Mouse (Mus musculus) spleen, postnatal 36 days (tissue): ENCODE measurements around the gene Nfix.
"Not testable (repeated sequence)": the region's sequence is repeated elsewhere in the genome, so short reads cannot be mapped to it uniquely, and the experiment has no call there.

ENCODE experiments used
- DNase-seq, 2 experiments: peaks; one replicate each; pipeline ENCODE4 v3.0.0; 2022; ENCODE audit warnings: low spot score in 2 of 2, mixed read lengths in 1 of 2

Nfix gene

DNA sequence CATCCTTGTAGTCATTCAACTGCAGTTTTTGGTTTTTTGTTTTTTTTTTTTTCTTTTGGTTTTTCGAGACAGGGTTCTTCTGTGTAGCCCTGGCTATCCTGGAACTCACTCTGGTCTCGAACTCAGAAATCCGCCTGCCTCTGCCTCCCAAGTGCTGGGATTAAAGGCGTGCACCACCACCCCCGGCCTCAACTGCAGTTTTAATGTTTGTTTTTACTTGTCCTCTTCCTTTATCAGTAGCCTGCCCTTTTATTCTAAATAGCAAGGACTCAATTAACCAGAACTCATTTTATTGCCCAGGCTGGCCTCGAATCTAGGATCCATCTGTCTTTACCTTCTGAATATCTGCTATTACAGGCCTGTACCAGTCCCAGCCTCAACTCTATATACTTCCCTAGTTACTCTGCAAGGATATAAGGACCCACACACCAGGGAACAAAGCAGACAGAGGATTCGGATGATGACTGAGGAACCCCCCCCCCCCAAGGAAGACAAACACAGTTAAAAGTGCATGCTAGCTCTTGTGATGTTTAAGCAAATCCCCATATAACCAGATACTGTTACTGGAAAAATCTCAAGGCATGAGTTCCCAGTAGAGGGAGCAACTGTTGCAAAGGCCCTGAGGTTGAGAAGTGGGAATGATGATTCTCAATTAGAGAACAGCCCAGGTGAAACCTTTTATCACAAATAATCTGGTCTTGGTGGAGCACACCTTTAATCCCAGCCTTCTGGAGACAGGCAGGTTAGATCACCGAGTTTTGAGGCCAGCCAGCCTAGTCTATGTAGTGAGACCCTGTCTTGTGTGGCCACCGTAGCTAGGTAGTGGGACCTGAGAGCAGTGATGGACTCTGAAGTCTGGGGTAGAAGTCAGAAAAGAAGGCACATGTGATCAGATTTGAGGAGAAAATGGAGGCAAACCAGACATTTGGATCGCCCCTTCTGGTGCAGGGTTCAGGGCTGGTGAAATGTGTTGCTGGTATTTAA, 32.9 kb upstream of the Nfix start:
- DNase-seq = no peak

DNA sequence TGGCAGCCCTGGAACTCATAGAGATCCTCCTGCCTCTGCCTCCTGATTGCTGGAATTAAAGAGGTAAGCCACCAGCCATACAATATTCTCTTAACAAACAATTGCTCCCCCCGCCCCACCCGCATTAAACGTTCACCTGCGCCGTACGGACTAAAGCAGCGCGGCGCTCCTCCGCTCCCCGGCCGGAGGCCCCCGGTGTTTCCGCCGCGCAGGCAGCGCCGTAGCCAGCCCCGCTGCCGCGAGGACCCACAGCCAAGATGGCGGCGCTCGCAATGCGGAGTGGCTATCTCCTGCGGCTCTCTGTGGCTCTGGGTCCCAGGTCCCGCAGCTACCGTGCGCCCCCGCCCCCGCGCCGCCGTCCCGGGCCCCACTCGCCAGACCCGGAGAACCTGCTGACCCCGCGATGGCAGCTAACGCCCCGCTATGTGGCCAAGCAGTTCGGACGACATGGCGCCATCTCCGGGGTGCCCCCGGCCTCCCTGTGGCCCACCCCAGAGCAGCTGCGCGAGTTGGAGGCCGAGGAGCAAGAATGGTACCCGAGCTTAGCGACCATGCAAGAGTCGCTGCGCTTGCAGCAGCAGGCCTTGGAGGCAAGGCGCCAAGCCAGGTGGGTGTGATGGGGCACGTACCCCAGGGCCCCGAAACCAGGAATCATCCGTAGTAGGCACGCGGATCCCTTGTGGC, 32.0 kb upstream of the Nfix start:
- DNase-seq = peak; percentile 85 to 86

DNA sequence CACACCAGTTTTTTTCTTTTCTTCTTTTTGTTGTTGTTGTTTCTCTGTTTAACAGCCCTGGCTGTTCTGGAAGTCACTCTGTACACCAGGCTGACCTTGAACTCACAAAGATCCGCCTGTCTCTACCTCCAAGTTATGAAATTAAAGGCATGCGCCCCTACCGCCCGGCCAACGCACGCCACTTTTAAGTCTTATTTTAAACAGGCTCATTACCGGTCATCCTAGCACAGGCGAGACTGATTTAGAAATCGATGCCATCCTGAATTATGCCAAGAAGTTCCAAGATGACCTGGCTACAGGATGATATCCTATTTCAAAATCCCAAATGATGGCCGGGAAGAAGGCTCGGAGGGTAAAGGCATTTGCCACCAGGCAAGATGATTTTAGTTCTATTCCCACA, 31.3 kb upstream of the Nfix start, which contains the start of gene Gadd45gip1:
TSS of gene Gadd45gip1 (plus strand) at position 33 of the 400 bp plus-strand sequence.
- peak; percentile 71 to 77 for DNase-seq

DNA sequence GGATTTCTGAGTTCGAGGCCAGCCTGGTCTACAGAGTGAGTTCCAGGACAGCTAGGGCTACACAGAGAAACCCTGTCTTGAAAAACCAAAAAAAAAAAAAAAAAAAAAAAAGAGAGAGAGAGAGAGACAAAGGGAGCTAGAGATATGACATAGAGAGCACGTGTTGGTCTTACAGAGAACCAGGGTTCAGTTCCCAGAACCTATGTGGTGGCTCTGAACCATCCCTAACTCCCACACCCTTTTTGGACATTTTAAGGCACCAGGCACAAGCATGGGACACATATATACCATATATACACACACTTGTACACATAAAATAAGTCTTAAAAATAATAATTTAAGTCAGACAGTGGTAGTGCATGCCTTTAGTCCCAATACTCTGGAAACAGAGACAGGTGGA, 26.4 kb upstream of the Nfix start:
- DNase-seq = not testable (repeated sequence)

DNA sequence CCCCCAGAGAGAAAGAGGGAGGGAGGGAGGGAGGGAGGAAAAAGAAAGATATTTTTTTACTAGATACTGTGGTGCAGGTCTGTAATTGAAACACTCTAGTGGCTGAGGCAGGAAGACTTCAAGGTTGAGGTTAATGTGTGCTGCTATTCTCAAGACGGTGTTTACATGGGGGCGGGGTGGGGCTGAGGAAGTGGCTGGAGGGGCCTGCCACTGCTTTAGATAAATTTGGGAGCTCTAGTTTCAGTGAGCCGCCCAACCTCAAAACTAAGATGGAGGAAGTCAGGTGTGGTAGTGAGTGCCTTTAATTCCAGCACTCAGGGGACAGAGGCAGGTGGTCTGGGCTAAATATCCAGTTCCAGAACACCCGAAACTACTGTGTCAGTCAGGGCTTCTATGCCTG, 25.5 kb upstream of the Nfix start:
- peak; percentile 73 to 75 for DNase-seq

DNA sequence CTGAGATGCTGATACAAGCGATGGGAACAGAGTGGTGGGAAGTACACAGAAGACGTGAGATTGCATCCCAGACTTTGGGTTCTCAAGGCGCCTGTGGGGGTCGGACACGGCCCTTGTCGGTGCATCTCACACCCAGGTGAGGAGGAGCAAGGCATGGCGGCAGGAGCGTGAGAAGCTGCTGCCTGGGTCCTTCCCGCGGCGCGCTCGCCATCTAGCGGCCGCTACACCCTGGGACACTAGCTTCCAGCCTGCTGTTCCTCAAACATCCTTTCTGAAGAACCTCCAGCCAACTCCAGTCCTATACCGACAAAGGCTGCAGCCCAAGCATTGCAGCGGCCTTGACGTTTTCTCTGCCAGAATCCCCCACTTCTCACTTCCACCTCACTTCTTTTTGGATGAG, 23.5 kb upstream of the Nfix start:
- peak; percentile 51 to 67 for DNase-seq

DNA sequence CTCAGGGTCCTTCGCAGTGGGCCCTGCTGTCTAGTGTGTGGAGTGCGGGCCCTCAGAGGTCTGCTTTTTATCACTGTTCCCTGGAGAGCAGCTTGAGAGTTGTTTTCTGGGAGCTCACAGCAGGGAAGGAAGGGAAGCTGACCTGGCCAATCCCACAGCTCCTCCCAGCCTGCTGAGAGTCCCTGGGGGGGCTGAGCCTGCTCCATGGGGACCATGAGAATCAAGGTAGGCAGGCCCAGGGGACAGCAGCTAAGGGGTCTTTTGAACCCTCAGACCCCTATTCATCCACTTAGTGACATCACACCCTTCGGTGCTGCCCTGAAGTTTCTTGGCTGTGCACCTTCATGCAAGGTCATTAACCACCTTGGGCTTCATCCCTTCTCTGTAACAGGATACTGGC, 22.6 kb upstream of the Nfix start, which contains the start of gene Dand5:
TSS of gene Dand5 (minus strand) at position 101 of the 400 bp plus-strand sequence.
- DNase-seq = no peak

DNA sequence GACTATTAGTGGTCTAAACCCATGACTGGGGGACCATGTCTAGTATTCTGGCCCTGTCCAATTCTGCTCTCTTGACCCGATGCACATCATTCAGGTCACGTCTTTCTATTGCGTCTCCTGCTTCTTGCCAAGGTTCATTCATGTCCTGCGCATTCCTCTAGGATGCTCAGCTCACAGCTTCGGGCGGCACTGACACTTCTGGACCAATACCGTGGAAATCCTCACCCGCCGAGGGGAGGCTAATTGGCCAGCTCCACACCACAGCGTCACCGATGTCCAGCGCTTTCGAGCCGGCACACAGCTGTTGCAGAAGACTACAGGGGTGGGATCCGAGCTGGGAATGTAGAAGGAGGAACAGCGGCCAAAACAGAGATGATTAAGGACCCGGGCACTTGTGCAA, 16.0 kb upstream of the Nfix start:
- no peak for DNase-seq

DNA sequence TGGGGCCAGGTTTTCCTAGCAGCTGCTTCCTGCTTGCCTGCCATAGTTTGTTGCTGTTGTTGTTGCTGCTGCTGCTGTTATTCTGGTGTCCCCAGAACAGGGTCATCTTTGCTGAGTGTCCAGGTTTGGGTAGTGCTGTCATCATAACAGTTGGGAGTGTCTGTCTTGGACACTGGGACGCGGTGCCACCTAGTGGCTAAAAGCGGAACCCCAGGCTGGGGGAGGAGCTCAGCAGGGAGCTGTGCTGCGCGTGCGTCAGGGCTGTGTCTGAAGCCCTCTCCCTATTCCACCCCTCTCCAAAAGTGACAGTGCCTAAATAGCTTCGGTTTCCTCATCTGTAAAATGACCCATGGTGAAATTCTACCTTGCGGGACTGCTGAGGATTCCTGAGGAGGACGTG, 15.4 kb upstream of the Nfix start:
- DNase-seq = peak; percentile 85 to 90

DNA sequence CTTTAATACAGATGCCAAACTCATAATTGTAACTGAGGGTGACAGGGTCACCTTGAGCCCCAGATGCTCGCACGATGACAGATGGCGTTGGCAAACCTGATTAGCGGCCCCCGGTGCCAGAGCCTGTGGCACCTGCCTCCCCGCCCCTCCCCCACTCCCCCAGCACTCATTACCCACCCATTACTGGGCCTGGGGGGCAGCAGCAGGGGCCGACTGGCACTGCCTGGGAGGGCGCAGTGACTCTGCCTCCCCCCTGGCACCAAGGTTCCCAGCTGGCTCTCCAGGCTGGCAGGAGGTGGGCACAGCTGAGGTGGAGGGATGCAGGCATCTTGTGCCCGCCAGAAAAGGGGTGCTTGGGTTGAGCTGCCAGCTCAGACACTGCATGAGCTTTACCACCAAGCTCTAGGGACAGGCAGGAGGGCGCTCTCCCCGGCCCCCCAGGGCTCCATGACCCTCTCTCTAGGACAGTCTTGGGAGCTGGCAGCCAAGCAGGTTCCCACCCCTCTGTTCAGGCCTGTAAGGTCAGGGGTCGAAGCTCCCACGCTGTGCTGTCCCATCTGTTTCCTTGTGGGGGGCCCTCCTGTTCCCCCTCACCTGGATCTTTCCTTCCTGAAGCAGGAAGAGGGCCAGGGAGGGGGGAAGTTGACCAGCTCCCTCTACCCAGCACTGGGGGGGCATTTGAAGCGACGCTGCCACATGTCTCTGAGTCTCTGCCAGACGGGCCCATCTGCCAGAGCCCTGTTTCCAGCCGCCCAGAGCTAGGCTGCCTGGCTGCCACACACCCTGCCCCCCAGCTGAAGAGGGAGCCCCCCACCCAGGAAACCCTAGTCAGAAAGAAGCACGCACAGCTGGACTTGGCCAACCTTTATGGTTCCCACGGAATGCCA, 14.7 kb upstream of the Nfix start:
- DNase-seq = no peak

DNA sequence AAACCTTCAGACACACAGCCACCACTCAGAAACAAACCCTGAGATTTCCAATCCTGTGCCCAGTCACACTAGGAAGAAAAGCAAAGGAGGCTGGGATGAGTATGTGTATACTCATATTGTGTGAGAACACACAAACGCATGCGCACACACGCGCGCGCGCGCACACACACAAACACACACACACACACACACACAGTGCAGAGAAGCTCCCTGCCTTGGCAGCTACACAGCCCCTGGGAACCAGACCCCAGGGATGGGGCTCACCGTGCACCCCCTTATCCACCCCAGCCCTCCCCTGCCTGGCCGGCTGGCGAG, 14.1 kb upstream of the Nfix start:
- DNase-seq = no peak

DNA sequence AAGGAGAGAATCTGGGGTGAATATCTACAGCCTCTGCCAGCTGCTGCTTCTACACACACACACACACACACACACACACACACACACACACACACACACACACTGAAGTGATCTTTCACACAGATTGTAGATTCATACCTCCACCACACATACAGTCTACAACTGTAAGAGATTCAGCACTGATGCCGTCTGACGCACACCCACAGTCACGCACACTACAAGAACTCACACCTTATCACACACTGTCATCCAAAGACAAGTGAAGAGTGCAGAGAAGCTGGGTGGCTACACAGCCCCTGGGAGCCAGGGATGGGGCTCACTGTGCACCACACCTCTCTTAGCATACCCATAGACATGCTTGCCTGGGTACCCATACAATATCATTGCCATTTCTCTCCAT, 13.7 kb upstream of the Nfix start:
- DNase-seq = no peak

DNA sequence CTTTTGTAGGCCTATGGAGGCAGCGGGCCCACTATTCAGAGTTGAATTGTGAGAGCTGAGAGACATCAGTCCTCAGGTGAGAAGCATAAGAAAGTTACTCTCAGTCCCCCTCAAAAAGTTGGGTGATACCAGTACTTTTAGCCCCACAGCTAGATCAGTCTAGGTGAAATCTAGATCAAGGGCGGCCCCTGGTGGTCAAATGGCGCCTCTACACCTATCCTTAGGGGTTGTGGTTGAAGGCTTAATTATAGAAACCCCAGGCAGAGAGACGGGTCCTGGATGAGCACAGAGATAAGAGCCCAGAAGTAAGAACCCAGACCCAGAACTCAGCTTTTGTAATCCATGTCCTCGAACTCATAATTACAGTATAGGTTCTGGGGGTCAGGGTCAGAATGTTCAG, 12.9 kb upstream of the Nfix start:
- DNase-seq = peak; percentile 65 to 80

DNA sequence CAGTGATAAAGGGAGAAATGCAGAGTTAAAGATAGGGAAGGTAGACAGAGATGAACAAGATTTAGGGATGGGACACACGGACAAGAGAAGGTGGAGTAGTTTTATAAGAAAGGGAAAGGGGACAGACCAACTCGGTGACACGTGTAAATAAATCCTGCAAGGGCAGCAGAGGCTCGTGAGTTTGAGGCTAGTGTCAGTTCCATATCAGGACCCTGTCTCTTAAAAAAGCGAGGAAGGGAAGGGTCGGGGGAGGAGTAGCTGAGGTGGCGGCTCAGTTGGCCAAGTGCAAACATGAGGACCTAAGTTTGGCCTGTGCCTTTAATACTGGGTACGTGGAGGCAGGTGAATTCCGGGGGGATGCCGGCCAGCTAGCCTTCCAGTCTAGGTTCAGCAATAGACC, 11.2 kb upstream of the Nfix start:
- no peak for DNase-seq

DNA sequence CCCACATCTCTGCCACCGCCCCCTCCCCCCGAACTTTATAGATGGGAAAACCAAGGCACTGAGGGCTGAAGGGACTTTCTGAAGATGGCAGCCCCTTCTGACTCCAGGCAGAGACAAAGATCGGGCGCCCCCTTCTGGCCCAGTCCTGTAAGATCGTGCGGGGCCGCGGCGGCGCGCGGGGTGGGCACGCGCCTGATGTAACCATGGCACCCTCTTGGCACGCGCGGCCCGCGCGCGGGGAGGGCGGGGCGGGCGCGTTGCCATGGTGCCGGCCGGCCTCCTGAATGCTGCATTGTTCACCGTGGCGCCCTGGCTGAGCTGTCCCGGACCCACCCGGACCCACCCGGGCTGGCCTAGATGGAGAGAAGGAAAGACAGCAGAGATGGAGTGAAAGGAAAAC, 10.8 kb upstream of the Nfix start:
- peak; percentile 75 to 81 for DNase-seq

DNA sequence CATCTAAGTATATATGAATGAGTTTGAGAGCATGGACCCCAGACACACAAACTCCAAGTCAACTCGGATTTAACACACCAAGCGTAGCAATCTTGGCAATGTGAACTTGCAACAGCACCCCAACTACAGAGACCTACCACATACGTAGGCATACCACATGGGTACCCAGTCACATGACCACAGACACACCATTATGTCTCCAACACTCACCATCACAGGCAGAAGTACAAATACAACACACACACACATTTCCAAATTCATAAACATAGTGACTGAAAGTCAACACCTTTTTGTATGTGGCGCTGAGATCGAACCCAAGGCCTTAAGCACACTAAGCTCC, 9.8 kb upstream of the Nfix start:
- DNase-seq = no peak

DNA sequence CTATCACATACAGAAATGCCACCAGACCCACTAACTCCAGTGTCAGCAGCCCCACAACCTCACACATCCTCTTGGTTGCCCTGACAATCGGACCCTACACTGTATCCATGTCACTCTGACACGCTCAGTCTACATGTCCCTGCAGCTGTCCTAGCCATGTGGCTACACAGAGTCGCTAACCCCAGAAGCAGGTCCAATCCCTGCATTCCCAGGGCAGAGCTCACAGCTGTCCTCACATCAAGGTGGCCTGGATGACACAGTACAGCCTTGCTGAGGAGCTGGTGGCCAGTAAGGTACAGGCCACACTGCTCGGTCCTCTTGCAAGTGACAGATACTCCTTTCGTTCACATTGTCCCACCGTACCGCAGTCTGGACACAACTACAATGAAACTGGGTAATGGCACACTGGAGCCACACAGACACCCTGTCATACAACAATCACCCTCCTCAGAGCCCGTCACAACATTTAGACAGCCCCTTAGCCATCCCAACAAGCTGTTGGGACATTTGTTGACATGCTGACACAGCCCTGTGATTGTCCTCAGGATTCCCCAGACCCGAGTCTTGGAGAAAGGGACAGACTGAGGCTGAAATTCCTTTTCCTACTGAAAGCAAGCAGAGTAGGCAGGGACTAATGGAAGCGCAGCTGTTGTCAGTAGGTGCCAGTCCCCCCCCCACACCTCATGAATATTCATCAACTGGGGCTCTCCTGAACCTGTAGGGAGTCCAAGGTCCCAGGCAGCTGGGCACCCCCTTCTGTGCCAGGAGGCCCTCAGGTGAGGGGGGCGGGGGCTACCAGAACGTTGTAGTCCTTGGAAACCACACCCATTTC, 9.2 kb upstream of the Nfix start:
- no peak for DNase-seq

DNA sequence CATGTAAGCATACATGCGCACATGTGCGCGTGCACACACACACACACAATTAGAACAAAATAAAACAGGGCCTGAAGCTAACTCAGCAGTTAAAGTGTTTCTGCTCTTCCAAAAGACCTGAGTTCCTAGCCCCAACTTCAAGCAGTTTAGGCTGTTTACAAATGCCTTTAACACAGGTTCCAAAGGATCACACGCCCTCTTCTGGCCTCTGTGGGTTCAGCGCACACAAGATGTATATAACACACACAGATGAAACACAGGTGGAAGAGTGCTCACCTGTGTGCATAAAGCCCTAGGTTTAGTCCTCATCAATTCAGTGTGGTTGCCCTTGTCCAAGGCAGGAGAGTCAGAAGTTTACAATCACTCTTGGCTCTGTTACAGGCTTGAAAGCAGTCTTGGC, 5.9 kb upstream of the Nfix start:
- no peak for DNase-seq

DNA sequence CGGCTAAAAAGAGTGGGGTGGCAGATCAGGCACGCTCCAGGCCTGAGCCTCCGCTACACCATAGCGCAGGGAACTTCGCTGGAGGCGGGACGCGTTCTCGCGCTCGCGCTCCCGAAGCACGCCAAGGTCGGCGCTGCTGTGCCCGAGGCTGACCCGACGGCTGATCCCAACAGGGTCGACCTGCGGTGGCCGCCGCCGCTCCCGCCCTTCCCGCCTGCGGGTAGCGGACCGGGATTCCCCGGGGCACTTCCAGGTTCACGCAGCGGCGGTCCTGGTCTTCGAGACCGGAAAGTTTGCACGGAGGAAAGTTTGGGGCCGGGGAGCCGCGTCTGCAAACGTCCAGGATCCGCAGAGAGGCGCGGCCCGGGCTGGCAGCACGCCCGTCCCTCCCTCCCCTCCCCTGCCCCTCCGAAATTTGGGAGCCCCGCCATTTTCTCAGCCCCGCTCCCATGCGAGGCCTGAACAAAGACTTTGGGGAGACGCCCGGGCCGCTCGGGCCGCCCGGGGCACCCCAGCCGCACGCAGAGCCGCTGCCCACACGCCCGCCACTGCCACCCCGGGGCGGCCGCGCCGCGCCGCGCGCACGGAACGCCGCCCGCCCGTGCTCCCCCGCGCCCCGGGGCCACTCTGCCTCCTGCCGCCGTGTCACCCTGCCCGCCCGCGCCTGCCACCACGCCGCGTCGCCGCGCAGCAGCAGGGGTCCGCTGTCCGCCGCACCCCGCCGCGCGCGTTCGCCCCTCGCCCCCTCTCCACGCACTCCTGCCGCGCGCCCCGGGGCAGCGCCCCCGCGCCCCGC, 810 bp downstream of the Nfix start:
- peak; percentile 24 to 29 for DNase-seq

DNA sequence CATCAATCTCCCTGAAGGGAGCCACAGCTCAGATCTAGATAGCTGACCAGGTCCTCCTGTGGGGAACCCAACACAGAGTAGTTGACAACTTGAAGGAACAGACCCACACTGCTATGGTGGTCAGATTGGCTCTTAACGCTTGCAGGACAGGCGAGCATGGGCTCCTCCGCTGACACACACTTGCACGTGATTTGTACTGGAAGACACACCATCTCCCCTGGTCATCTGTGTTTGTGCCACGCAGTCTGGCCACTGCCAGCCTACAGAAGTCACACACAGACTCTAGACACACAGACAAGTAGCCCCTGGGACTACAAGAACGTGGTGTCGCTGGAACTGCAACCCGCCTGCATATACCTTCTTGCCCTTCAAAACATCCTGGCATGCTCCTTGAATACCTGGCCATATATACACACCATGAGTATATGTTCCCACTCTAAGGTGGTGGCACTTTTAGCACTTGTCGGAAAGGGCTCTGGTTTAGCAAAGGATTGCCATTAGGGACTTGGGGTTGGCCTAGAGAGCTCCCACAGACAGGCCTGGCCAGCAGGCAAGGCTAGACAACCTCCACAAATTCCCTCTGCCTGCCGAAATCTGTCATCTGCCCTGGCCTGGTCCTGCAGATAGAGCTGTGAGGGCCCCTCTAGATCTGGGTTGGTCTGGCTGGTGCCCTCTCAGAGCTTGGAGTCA, 1.6 kb downstream of the Nfix start:
- DNase-seq = no peak
